Mouse (Mus musculus): ENCODE data around the gene Actr1b.
"Not testable (repeated sequence)": the region's sequence is repeated elsewhere in the genome, so short reads cannot be mapped to it uniquely, and the experiment has no call there.

Actr1b gene

GRCm38 (mm10) chr1:36707166-36707565 is 7.1 kb downstream of the Actr1b start:
- DNase-seq (ENCODE audit: low read depth, low spot score) = no peak

GRCm38 (mm10) chr1:36697030-36697429 is 17.2 kb downstream of the Actr1b start:
- no peak for DNase-seq (ENCODE audit: low read depth, low spot score)

GRCm38 (mm10) chr1:36696411-36696810 is 17.8 kb downstream of the Actr1b start:
- no peak for DNase-seq (ENCODE audit: low read depth, low spot score)

GRCm38 (mm10) chr1:36694871-36695270 is 19.4 kb downstream of the Actr1b start:
- DNase-seq (ENCODE audit: low read depth, low spot score) = no peak

- DNase-seq (ENCODE audit: low read depth, low spot score) = peak; percentile 99
Measured at GRCm38 (mm10) chr1:36691271-36692155, 22.7 kb downstream of the Actr1b start, which contains the start of gene Cox5b. Gene Cox5b (plus strand): TSS chr1:36691449.

- DNase-seq (ENCODE audit: low read depth, low spot score) = no peak
Measured at GRCm38 (mm10) chr1:36690671-36691235, 23.5 kb downstream of the Actr1b start.

GRCm38 (mm10) chr1:36683810-36684467 is 30.3 kb downstream of the Actr1b start:
- peak; percentile 92 for DNase-seq (ENCODE audit: low read depth, low spot score)

GRCm38 (mm10) chr1:36682620-36683355 is 31.4 kb downstream of the Actr1b start, which contains the start of gene Fam178b:
Gene Fam178b (minus strand): TSS chr1:36683183.
- DNase-seq (ENCODE audit: low read depth, low spot score) = peak; percentile 86

GRCm38 (mm10) chr1:36680893-36681292 is 33.3 kb downstream of the Actr1b start:
- no peak for DNase-seq (ENCODE audit: low read depth, low spot score)

GRCm38 (mm10) chr1:36674936-36675335 is 39.3 kb downstream of the Actr1b start:
- no peak for DNase-seq (ENCODE audit: low read depth, low spot score)

GRCm38 (mm10) chr1:36672648-36673350 is 41.4 kb downstream of the Actr1b start:
- DNase-seq (ENCODE audit: low read depth, low spot score) = no peak

GRCm38 (mm10) chr1:36671260-36671659 is 43.0 kb downstream of the Actr1b start:
- DNase-seq (ENCODE audit: low read depth, low spot score) = no peak

- DNase-seq (ENCODE audit: low read depth, low spot score) = no peak
Measured at GRCm38 (mm10) chr1:36670256-36670655, 44.0 kb downstream of the Actr1b start.

GRCm38 (mm10) chr1:36668007-36668406 is 46.2 kb downstream of the Actr1b start:
- DNase-seq (ENCODE audit: low read depth, low spot score) = not testable (repeated sequence)

- no peak for DNase-seq (ENCODE audit: low read depth, low spot score)
Measured at GRCm38 (mm10) chr1:36665934-36666333, 48.3 kb downstream of the Actr1b start.

GRCm38 (mm10) chr1:36665165-36665723 is 49.0 kb downstream of the Actr1b start:
- DNase-seq (ENCODE audit: low read depth, low spot score) = no peak

GRCm38 (mm10) chr1:36664457-36664856 is 49.8 kb downstream of the Actr1b start:
- no peak for DNase-seq (ENCODE audit: low read depth, low spot score)

- no peak for DNase-seq (ENCODE audit: low read depth, low spot score)
Measured at GRCm38 (mm10) chr1:36658621-36659399, 55.4 kb downstream of the Actr1b start.

- DNase-seq (ENCODE audit: low read depth, low spot score) = no peak
Measured at GRCm38 (mm10) chr1:36657658-36658415, 56.4 kb downstream of the Actr1b start.

All from ZHBTc4 (cell line).